Mouse (Mus musculus): ENCODE data around the gene Trim56. TPM values are rescaled to one million over a fixed set of nuclear protein-coding genes. Genes with fewer than 3 reads are reported as not detected.

The Trim56 gene
- 31.6 TPM for polyA plus RNA-seq (2014; fragmentation: Illumina TruSeq; extraction: RNeasy Lipid Tissue Mini Kit (QIAGEN cat#74804); ENCODE audit: low read depth, low replicate concordance)

GRCm38 (mm10) chr5:137115866-137116847, at the start of gene Trim56:
Trim56 (minus strand) TSS chr5:137116209.

GRCm38 (mm10) chr5:137149272-137149882, 33.4 kb upstream of the Trim56 start, which contains the start of gene Muc3:
Muc3 (minus strand) TSS chr5:137149322.

GRCm38 (mm10) chr5:137072079-137072960, 43.7 kb downstream of the Trim56 start, which contains the start of gene Serpine1:
Serpine1 (minus strand) TSS chr5:137072268.

Other genes with a start within 250 kb of the Trim56 start
- gene Col26a1, start 233.0 kb downstream of the Trim56 start, polyA plus RNA-seq (2014; fragmentation: Illumina TruSeq; extraction: RNeasy Lipid Tissue Mini Kit (QIAGEN cat#74804); ENCODE audit: low read depth, low replicate concordance): not detected
- 3.7 TPM for gene Ift22, start 208.1 kb downstream of the Trim56 start, polyA plus RNA-seq (2014; fragmentation: Illumina TruSeq; extraction: RNeasy Lipid Tissue Mini Kit (QIAGEN cat#74804); ENCODE audit: low read depth, low replicate concordance)
- 9.0 TPM for gene Fis1, start 162.9 kb downstream of the Trim56 start, polyA plus RNA-seq (2014; fragmentation: Illumina TruSeq; extraction: RNeasy Lipid Tissue Mini Kit (QIAGEN cat#74804); ENCODE audit: low read depth, low replicate concordance)
- gene Cldn15, start 149.6 kb downstream of the Trim56 start, polyA plus RNA-seq (2014; fragmentation: Illumina TruSeq; extraction: RNeasy Lipid Tissue Mini Kit (QIAGEN cat#74804); ENCODE audit: low read depth, low replicate concordance): 26.5 TPM
- 0.66 TPM for gene Plod3, start 129.2 kb downstream of the Trim56 start, polyA plus RNA-seq (2014; fragmentation: Illumina TruSeq; extraction: RNeasy Lipid Tissue Mini Kit (QIAGEN cat#74804); ENCODE audit: low read depth, low replicate concordance)
- 2.3 TPM for gene Znhit1, start 128.2 kb downstream of the Trim56 start, polyA plus RNA-seq (2014; fragmentation: Illumina TruSeq; extraction: RNeasy Lipid Tissue Mini Kit (QIAGEN cat#74804); ENCODE audit: low read depth, low replicate concordance)
- gene Vgf, start 89.8 kb downstream of the Trim56 start, polyA plus RNA-seq (2014; fragmentation: Illumina TruSeq; extraction: RNeasy Lipid Tissue Mini Kit (QIAGEN cat#74804); ENCODE audit: low read depth, low replicate concordance): not detected
- 24.8 TPM for gene Ap1s1, start 70.1 kb downstream of the Trim56 start, polyA plus RNA-seq (2014; fragmentation: Illumina TruSeq; extraction: RNeasy Lipid Tissue Mini Kit (QIAGEN cat#74804); ENCODE audit: low read depth, low replicate concordance)
- 2.5 TPM for gene Serpine1, start 43.9 kb downstream of the Trim56 start, polyA plus RNA-seq (2014; fragmentation: Illumina TruSeq; extraction: RNeasy Lipid Tissue Mini Kit (QIAGEN cat#74804); ENCODE audit: low read depth, low replicate concordance)
- gene Muc3, start 33.1 kb upstream of the Trim56 start, polyA plus RNA-seq (2014; fragmentation: Illumina TruSeq; extraction: RNeasy Lipid Tissue Mini Kit (QIAGEN cat#74804); ENCODE audit: low read depth, low replicate concordance): 1,955 TPM
- gene Muc3a, start 96.2 kb upstream of the Trim56 start, polyA plus RNA-seq (2014; fragmentation: Illumina TruSeq; extraction: RNeasy Lipid Tissue Mini Kit (QIAGEN cat#74804); ENCODE audit: low read depth, low replicate concordance): 39.4 TPM
- gene Ache, start 171.3 kb upstream of the Trim56 start, polyA plus RNA-seq (2014; fragmentation: Illumina TruSeq; extraction: RNeasy Lipid Tissue Mini Kit (QIAGEN cat#74804); ENCODE audit: low read depth, low replicate concordance): 1.5 TPM
- gene Ufsp1, start 178.4 kb upstream of the Trim56 start, polyA plus RNA-seq (2014; fragmentation: Illumina TruSeq; extraction: RNeasy Lipid Tissue Mini Kit (QIAGEN cat#74804); ENCODE audit: low read depth, low replicate concordance): 5.0 TPM
- 30.8 TPM for gene Srrt, start 191.5 kb upstream of the Trim56 start, polyA plus RNA-seq (2014; fragmentation: Illumina TruSeq; extraction: RNeasy Lipid Tissue Mini Kit (QIAGEN cat#74804); ENCODE audit: low read depth, low replicate concordance)
- gene Trip6, start 198.2 kb upstream of the Trim56 start, polyA plus RNA-seq (2014; fragmentation: Illumina TruSeq; extraction: RNeasy Lipid Tissue Mini Kit (QIAGEN cat#74804); ENCODE audit: low read depth, low replicate concordance): not detected
- 2.0 TPM for gene Slc12a9, start 217.4 kb upstream of the Trim56 start, polyA plus RNA-seq (2014; fragmentation: Illumina TruSeq; extraction: RNeasy Lipid Tissue Mini Kit (QIAGEN cat#74804); ENCODE audit: low read depth, low replicate concordance)
- gene Ephb4, start 233.9 kb upstream of the Trim56 start, polyA plus RNA-seq (2014; fragmentation: Illumina TruSeq; extraction: RNeasy Lipid Tissue Mini Kit (QIAGEN cat#74804); ENCODE audit: low read depth, low replicate concordance): 8.0 TPM